Mouse (Mus musculus): ENCODE data around the gene Fancg.

Fancg gene

GRCm38 (mm10) chr4:43036356-43036755, 26.1 kb upstream of the Fancg start:
- in situ Hi-C loops (cut with MboI, MseI), result loop anchor here (25.0 kb wide), 2 partner anchors 926 to 1474 kb away; partner anchors contain the start of genes Dnaic1, Fam219a and Glipr2

GRCm38 (mm10) chr4:43035851-43036250, 25.5 kb upstream of the Fancg start:
- in situ Hi-C loops (cut with MboI, MseI), result loop anchor here (25.0 kb wide), 2 partner anchors 926 to 1474 kb away; partner anchors contain the start of genes Dnaic1, Fam219a and Glipr2

- in situ Hi-C loops (cut with MboI, MseI), result loop anchor here (25.0 kb wide), 2 partner anchors 929 to 1471 kb away; partner anchors contain the start of genes Dnaic1, Fam219a and Glipr2
Measured at GRCm38 (mm10) chr4:43033481-43033880, 23.2 kb upstream of the Fancg start.

- in situ Hi-C loops (cut with MboI, MseI), result loop anchor here (25.0 kb wide), 2 partner anchors 930 to 1470 kb away; partner anchors contain the start of genes Dnaic1, Fam219a and Glipr2
Measured at GRCm38 (mm10) chr4:43032501-43032900, 22.2 kb upstream of the Fancg start.

GRCm38 (mm10) chr4:43031237-43031995, 21.1 kb upstream of the Fancg start, which contains the start of gene Stoml2:
TSS of gene Stoml2 (minus strand) at chr4:43031710.
- in situ Hi-C loops (cut with MboI, MseI), result loop anchor here (25.0 kb wide), 2 partner anchors 931 to 1469 kb away; partner anchors contain the start of genes Dnaic1, Fam219a and Glipr2

GRCm38 (mm10) chr4:43030780-43031230, 20.5 kb upstream of the Fancg start:
- in situ Hi-C loops (cut with MboI, MseI), result loop anchor here (25.0 kb wide), 2 partner anchors 931 to 1469 kb away; partner anchors contain the start of genes Dnaic1, Fam219a and Glipr2

- in situ Hi-C loops (cut with MboI, MseI), result loop anchor here (25.0 kb wide), 2 partner anchors 932 to 1468 kb away; partner anchors contain the start of genes Dnaic1, Fam219a and Glipr2
Measured at GRCm38 (mm10) chr4:43030352-43030751, 20.0 kb upstream of the Fancg start.

GRCm38 (mm10) chr4:43029749-43030148, 19.4 kb upstream of the Fancg start:
- in situ Hi-C loops (cut with MboI, MseI), result loop anchor here (5.0 to 25.0 kb wide), 3 partner anchors 533 to 1467 kb away; partner anchors contain the start of genes Creb3, Dnaic1, Fam219a and Glipr2

- in situ Hi-C loops (cut with MboI, MseI), result loop anchor here (5.0 to 25.0 kb wide), 3 partner anchors 533 to 1467 kb away; partner anchors contain the start of genes Creb3, Dnaic1, Fam219a and Glipr2
Measured at GRCm38 (mm10) chr4:43029121-43029520, 18.8 kb upstream of the Fancg start.

- in situ Hi-C loops (cut with MboI, MseI), result loop anchor here (5.0 to 25.0 kb wide), 3 partner anchors 537 to 1463 kb away; partner anchors contain the start of genes Creb3, Dnaic1, Fam219a and Glipr2
Measured at GRCm38 (mm10) chr4:43025084-43025960, 15.0 kb upstream of the Fancg start, which contains the start of gene Pigo. TSS of gene Pigo (minus strand) at chr4:43025819.

GRCm38 (mm10) chr4:43024673-43025072, 14.4 kb upstream of the Fancg start:
- in situ Hi-C loops (cut with MboI, MseI), result loop anchor here (5.0 to 25.0 kb wide), 4 partner anchors 538 to 1737 kb away; partner anchors contain the start of genes Creb3, Dnaic1, Fam219a and Glipr2

GRCm38 (mm10) chr4:43021341-43021740, 11.0 kb upstream of the Fancg start:
- in situ Hi-C loops (cut with MboI, MseI), result loop anchor here (25.0 kb wide), 1 partner anchor 1734 kb away; the partner anchor contains the start of gene Ubap2

- in situ Hi-C loops (cut with MboI, MseI), result loop anchor here (25.0 kb wide), 1 partner anchor 1734 kb away; the partner anchor contains the start of gene Ubap2
Measured at GRCm38 (mm10) chr4:43020876-43021275, 10.6 kb upstream of the Fancg start.

- in situ Hi-C loops (cut with MboI, MseI), result loop anchor here (25.0 kb wide), 1 partner anchor 1733 kb away; the partner anchor contains the start of gene Ubap2
Measured at GRCm38 (mm10) chr4:43019641-43020465, 9.5 kb upstream of the Fancg start.

GRCm38 (mm10) chr4:43019176-43019575, 8.9 kb upstream of the Fancg start:
- in situ Hi-C loops (cut with MboI, MseI), result loop anchor here (25.0 kb wide), 1 partner anchor 1732 kb away; the partner anchor contains the start of gene Ubap2

- in situ Hi-C loops (cut with MboI, MseI), result loop anchor here (25.0 kb wide), 1 partner anchor 1731 kb away; the partner anchor contains the start of gene Ubap2
Measured at GRCm38 (mm10) chr4:43018156-43018555, 7.8 kb upstream of the Fancg start.

- in situ Hi-C loops (cut with MboI, MseI), result loop anchor here (25.0 kb wide), 1 partner anchor 1725 kb away; the partner anchor contains the start of gene Ubap2
Measured at GRCm38 (mm10) chr4:43012091-43012490, 1.8 kb upstream of the Fancg start.

GRCm38 (mm10) chr4:43005765-43006164, 4.5 kb downstream of the Fancg start:
- in situ Hi-C loops (cut with MboI, MseI), result loop anchor here (25.0 kb wide), 1 partner anchor 1718 kb away; the partner anchor contains the start of gene Ubap2

- in situ Hi-C loops (cut with MboI, MseI), result loop anchor here (25.0 kb wide), 1 partner anchor 1718 kb away; the partner anchor contains the start of gene Ubap2
Measured at GRCm38 (mm10) chr4:43004951-43005350, 5.4 kb downstream of the Fancg start.

Measured in regulatory T cell (primary cell).